Mouse (Mus musculus) heart, postnatal 0 days (tissue): Measurements from ENCODE around the gene Atp6v1e1.

Experiments used
- CTCF ChIP-seq: IDR thresholded peaks from 2 replicates; pipeline ENCODE4 v1.5.1; 2016; ENCODE audit warnings: antibody characterized with exemption, control low read depth, low read depth
- EP300 ChIP-seq: IDR thresholded peaks from 2 replicates; pipeline ENCODE4 v1.6.1; 2016; ENCODE audit warnings: antibody characterized with exemption, low read depth

- TF ChIP-seq CTCF (no peak), EP300 (no peak)
Observed at GRCm38 (mm10) chr6:120821715-120822114, 878 bp downstream of the Atp6v1e1 start.
